Mouse (Mus musculus): Measurements from ENCODE around the gene Lgr6. TPM values are rescaled to one million over a fixed set of nuclear protein-coding genes. Genes with fewer than 3 reads are reported as not detected.

Gene Lgr6
- under 1 TPM in 1 of 2 experiments, not detected in 1; 0.08 TPM for polyA plus RNA-seq (2017; shearing (Covaris generic))

- peak; percentile 48 for ATAC-seq
Observed at GRCm38 (mm10) chr1:135105124-135105523, at the start of gene Lgr6. Lgr6 (minus strand) TSS chr1:135105276.

GRCm38 (mm10) chr1:135154411-135154959 is 49.4 kb upstream of the Lgr6 start:
- ATAC-seq: peak; percentile 88

- ATAC-seq: peak; percentile 28
Observed at GRCm38 (mm10) chr1:135154011-135154410, 48.9 kb upstream of the Lgr6 start.

- ATAC-seq: no peak
Observed at GRCm38 (mm10) chr1:135148996-135149395, 43.9 kb upstream of the Lgr6 start.

- no peak for ATAC-seq
Observed at GRCm38 (mm10) chr1:135148476-135148875, 43.4 kb upstream of the Lgr6 start.

GRCm38 (mm10) chr1:135147702-135148058 is 42.6 kb upstream of the Lgr6 start:
- ATAC-seq: no peak

GRCm38 (mm10) chr1:135146946-135147701 is 42.0 kb upstream of the Lgr6 start:
- peak; percentile 25 for ATAC-seq

- ATAC-seq: peak; percentile 75
Observed at GRCm38 (mm10) chr1:135146077-135146945, 41.2 kb upstream of the Lgr6 start, which contains the start of gene Arl8a. Arl8a (plus strand) TSS chr1:135146824.

GRCm38 (mm10) chr1:135143940-135144339 is 38.9 kb upstream of the Lgr6 start:
- ATAC-seq: peak; percentile 62

GRCm38 (mm10) chr1:135142452-135142851 is 37.4 kb upstream of the Lgr6 start:
- no peak for ATAC-seq

- ATAC-seq: no peak
Observed at GRCm38 (mm10) chr1:135139906-135140305, 34.8 kb upstream of the Lgr6 start.

GRCm38 (mm10) chr1:135136500-135136899 is 31.4 kb upstream of the Lgr6 start:
- ATAC-seq: peak; percentile 26

- no peak for ATAC-seq
Observed at GRCm38 (mm10) chr1:135135111-135135787, 30.2 kb upstream of the Lgr6 start.

GRCm38 (mm10) chr1:135133678-135134435 is 28.8 kb upstream of the Lgr6 start:
- ATAC-seq: no peak

- ATAC-seq: peak; percentile 61
Observed at GRCm38 (mm10) chr1:135132893-135133369, 27.9 kb upstream of the Lgr6 start.

- peak; percentile 67 for ATAC-seq
Observed at GRCm38 (mm10) chr1:135132473-135132872, 27.4 kb upstream of the Lgr6 start, which contains the start of gene Ptpn7. Ptpn7 (plus strand) TSS chr1:135132700.

- ATAC-seq: no peak
Observed at GRCm38 (mm10) chr1:135131560-135131959, 26.5 kb upstream of the Lgr6 start.

GRCm38 (mm10) chr1:135131034-135131433 is 26.0 kb upstream of the Lgr6 start:
- peak; percentile 49 for ATAC-seq

GRCm38 (mm10) chr1:135130376-135131018 is 25.4 kb upstream of the Lgr6 start:
- ATAC-seq: no peak

- no peak for ATAC-seq
Observed at GRCm38 (mm10) chr1:135129543-135130183, 24.6 kb upstream of the Lgr6 start.

- no peak for ATAC-seq
Observed at GRCm38 (mm10) chr1:135128986-135129385, 23.9 kb upstream of the Lgr6 start.
